Mouse (Mus musculus): ENCODE data around the gene Psmc1. TPM values are rescaled to one million over a fixed set of nuclear protein-coding genes. Genes with fewer than 3 reads are reported as not detected.

Gene Psmc1
- total RNA-seq, 2 experiments from 2014 or later, result 191 to 192 TPM

- intact Hi-C loops (cut with DNase I), result no loop called here
- DNase-seq (ENCODE audit: low spot score in 2 of 2), result no peak
Observed at GRCm38 (mm10) chr12:100115982-100116381, 6.0 kb downstream of the Psmc1 start.

GRCm38 (mm10) chr12:100122921-100123381 lies 13.0 kb downstream of the Psmc1 start:
- intact Hi-C loops (cut with DNase I), result no loop called here
- no peak for DNase-seq (ENCODE audit: low spot score in 2 of 2)

- DNase-seq (ENCODE audit: low spot score in 2 of 2), result peak; percentile 64 to 87
- intact Hi-C loops (cut with DNase I), result no loop called here
Observed at GRCm38 (mm10) chr12:100123476-100123875, 13.5 kb downstream of the Psmc1 start.

GRCm38 (mm10) chr12:100124913-100125798 lies 15.2 kb downstream of the Psmc1 start:
- DNase-seq (ENCODE audit: low spot score in 2 of 2), result no peak
- intact Hi-C loops (cut with DNase I), result no loop called here

- DNase-seq (ENCODE audit: low spot score in 2 of 2), result no peak
Observed at GRCm38 (mm10) chr12:100126968-100127865, 17.3 kb downstream of the Psmc1 start.

GRCm38 (mm10) chr12:100127866-100128480 lies 18.0 kb downstream of the Psmc1 start:
- intact Hi-C loops (cut with DNase I), result no loop called here
- DNase-seq (ENCODE audit: low spot score in 2 of 2), result peak; percentile 57 to 83

More at GRCm38 (mm10) chr12:100126968-100127865, 17.3 kb downstream of the Psmc1 start:
- intact Hi-C loops (cut with DNase I), result no loop called here

GRCm38 (mm10) chr12:100128522-100128921 lies 18.6 kb downstream of the Psmc1 start:
- DNase-seq (ENCODE audit: low spot score in 2 of 2), result no peak
- intact Hi-C loops (cut with DNase I), result no loop called here

- no peak for DNase-seq (ENCODE audit: low spot score in 2 of 2)
- intact Hi-C loops (cut with DNase I), result no loop called here
Observed at GRCm38 (mm10) chr12:100128961-100129360, 19.0 kb downstream of the Psmc1 start.

- DNase-seq (ENCODE audit: low spot score in 2 of 2), result no peak
- intact Hi-C loops (cut with DNase I), result no loop called here
Observed at GRCm38 (mm10) chr12:100131167-100131566, 21.2 kb downstream of the Psmc1 start.

- intact Hi-C loops (cut with DNase I), result no loop called here
- DNase-seq (ENCODE audit: low spot score in 2 of 2), result peak; percentile 78 to 80
Observed at GRCm38 (mm10) chr12:100131655-100132054, 21.7 kb downstream of the Psmc1 start.

- intact Hi-C loops (cut with DNase I), result no loop called here
- DNase-seq (ENCODE audit: low spot score in 2 of 2), result no peak
Observed at GRCm38 (mm10) chr12:100134395-100134936, 24.5 kb downstream of the Psmc1 start.

- DNase-seq (ENCODE audit: low spot score in 2 of 2), result no peak
- intact Hi-C loops (cut with DNase I), result no loop called here
Observed at GRCm38 (mm10) chr12:100135117-100135516, 25.2 kb downstream of the Psmc1 start.

- no peak for DNase-seq (ENCODE audit: low spot score in 2 of 2)
- intact Hi-C loops (cut with DNase I), result no loop called here
Observed at GRCm38 (mm10) chr12:100142848-100143523, 33.0 kb downstream of the Psmc1 start.

GRCm38 (mm10) chr12:100143737-100144136 lies 33.8 kb downstream of the Psmc1 start:
- no peak for DNase-seq (ENCODE audit: low spot score in 2 of 2)
- intact Hi-C loops (cut with DNase I), result no loop called here

- intact Hi-C loops (cut with DNase I), result no loop called here
- DNase-seq (ENCODE audit: low spot score in 2 of 2), result no peak
Observed at GRCm38 (mm10) chr12:100144269-100144668, 34.3 kb downstream of the Psmc1 start.

- peak in 1 of 2 experiments; percentile 35 for DNase-seq (ENCODE audit: low spot score in 2 of 2)
- intact Hi-C loops (cut with DNase I), result no loop called here
Observed at GRCm38 (mm10) chr12:100152466-100152865, 42.5 kb downstream of the Psmc1 start.

- peak; percentile 90 to 91 for DNase-seq (ENCODE audit: low spot score in 2 of 2)
- intact Hi-C loops (cut with DNase I), result no loop called here
Observed at GRCm38 (mm10) chr12:100159261-100159975, 49.5 kb downstream of the Psmc1 start, which contains the start of gene Nrde2. TSS of gene Nrde2 (minus strand) at chr12:100159653.

GRCm38 (mm10) chr12:100164991-100165500 lies 55.1 kb downstream of the Psmc1 start:
- no peak for DNase-seq (ENCODE audit: low spot score in 2 of 2)
- intact Hi-C loops (cut with DNase I), result loop anchor here (5.0 to 10.0 kb wide), 2 partner anchors 672 to 760 kb away; no protein-coding TSS in a partner anchor

Measured in left cerebral cortex, postnatal 14 days (tissue).